Mouse (Mus musculus): ENCODE data around the gene 4930402H24Rik.

- TF ChIP-seq CTCF (IDR thresholded peaks at IDR 0.05; ENCODE audit: borderline replicate concordance, extremely low read depth, insufficient read depth, insufficient read length): no peak
- no peak for TF ChIP-seq POLR2A (IDR thresholded peaks at IDR 0.05; ENCODE audit: borderline replicate concordance, extremely low read depth, insufficient read depth, insufficient read length, poor library complexity, severe bottlenecking)
These were observed 88.3 kb downstream of the 4930402H24Rik start for GRCm38 (mm10) chr2:130817865-130818264.
